Mouse (Mus musculus): ENCODE measurements around the gene Zfp433. TPM values are rescaled to one million over a fixed set of nuclear protein-coding genes. Genes with fewer than 3 reads are reported as not detected.

Gene Zfp433
- 10 to 100 TPM in 1 of 2 experiments, 1 to 10 TPM in 1; 8.6 to 17.8 TPM for total RNA-seq (2023)

DNA sequence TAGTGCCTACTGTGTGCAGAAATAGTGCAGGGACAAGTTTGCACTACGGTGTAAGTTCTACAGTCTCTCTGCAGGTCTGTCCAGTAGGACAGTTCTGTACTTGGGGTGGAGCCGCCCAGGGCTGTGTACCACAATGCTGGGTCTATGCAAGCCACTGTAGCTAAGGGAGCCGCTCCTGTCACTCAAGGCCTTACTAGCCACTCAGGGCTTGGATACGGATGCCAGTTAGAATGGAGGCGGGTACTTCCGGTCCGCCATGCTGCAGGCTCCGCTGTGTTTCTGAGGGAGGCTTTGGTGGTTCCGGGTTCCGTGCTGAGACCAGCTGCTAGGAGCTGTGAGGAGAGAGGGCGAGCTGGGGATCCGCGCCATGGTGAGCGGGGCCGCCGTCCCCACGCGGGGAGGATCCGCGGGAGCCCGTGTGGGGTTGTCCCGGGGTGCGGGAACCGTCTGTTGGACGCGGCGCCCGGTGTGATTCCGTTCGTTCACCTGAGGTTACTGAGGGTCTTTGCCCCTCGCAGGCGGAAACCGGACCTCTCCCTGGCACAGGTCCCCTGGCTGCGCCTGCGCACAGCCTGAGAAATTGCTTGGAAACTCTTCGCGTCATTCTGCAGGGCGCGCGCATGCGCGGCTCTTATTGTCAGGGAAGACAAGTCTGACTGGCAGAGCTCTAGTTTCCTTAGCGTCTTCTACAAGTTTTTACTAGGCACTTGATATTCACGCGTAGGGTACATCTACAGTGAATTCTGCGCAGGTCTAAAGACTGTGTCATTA lies at the start of gene Zfp433:
Gene Zfp433, plus strand, starts transcription at position 295 of the 771 bp plus-strand sequence.

GRCm38 (mm10) chr10:81770506-81771403 lies 66.1 kb downstream of the Zfp433 start, which contains the start of gene Gm3055:
Gm3055 (minus strand) TSS chr10:81771161.

Other genes starting within 250 kb of the Zfp433 start
- 10 to 100 TPM; 15.0 to 22.8 TPM for gene Nfic, start 249.2 kb upstream of the Zfp433 start, total RNA-seq (2023)
- not detected for gene Celf5, start 222.1 kb upstream of the Zfp433 start, total RNA-seq (2023)
- 100 to 1,000 TPM; 113 to 131 TPM for gene Ncln, start 208.4 kb upstream of the Zfp433 start, total RNA-seq (2023)
- gene S1pr4, start 204.7 kb upstream of the Zfp433 start, total RNA-seq (2023), result 10 to 100 TPM; 78.0 to 83.2 TPM
- 1 to 10 TPM; 6.3 to 9.1 TPM for gene Gna15, start 180.6 kb upstream of the Zfp433 start, total RNA-seq (2023)
- gene Gna11, start 159.6 kb upstream of the Zfp433 start, total RNA-seq (2023), result 10 to 100 TPM; 24.4 to 31.5 TPM
- 100 to 1,000 TPM; 336 to 341 TPM for gene Aes, start 145.3 kb upstream of the Zfp433 start, total RNA-seq (2023)
- gene Tle2, start 130.3 kb upstream of the Zfp433 start, total RNA-seq (2023), result 1 to 10 TPM; 3.7 to 4.7 TPM
- under 1 TPM; 0.52 to 0.68 TPM for gene Tle6, start 103.8 kb upstream of the Zfp433 start, total RNA-seq (2023)
- gene BC025920, start 98.6 kb upstream of the Zfp433 start, total RNA-seq (2023), result 1 to 10 TPM; 3.2 to 4.3 TPM
- 10 to 100 TPM; 23.5 to 28.2 TPM for gene Sirt6, start 77.0 kb upstream of the Zfp433 start, total RNA-seq (2023)
- gene Ankrd24, start 76.3 kb upstream of the Zfp433 start, total RNA-seq (2023), result 1 to 10 TPM; 2.7 to 3.8 TPM
- gene Gm10778, start 55.8 kb upstream of the Zfp433 start, total RNA-seq (2023), result 1 to 10 TPM; 4.0 to 4.5 TPM
- gene Gm3055, start 66.3 kb downstream of the Zfp433 start, total RNA-seq (2023), result 1 to 10 TPM; 8.8 to 9.2 TPM
- 1 to 10 TPM; 2.2 to 2.4 TPM for gene Gm4767, start 107.4 kb downstream of the Zfp433 start, total RNA-seq (2023)
- 1 to 10 TPM; 5.7 to 5.8 TPM for gene Gm32687, start 159.1 kb downstream of the Zfp433 start, total RNA-seq (2023)
- 1 to 10 TPM; 3.5 to 3.9 TPM for gene Zfp781, start 225.7 kb downstream of the Zfp433 start, total RNA-seq (2023)

Data from B cell, adult 67 days (primary cell).